Mouse (Mus musculus) layer of hippocampus, adult 8-10 months (tissue): ENCODE data around the gene Ttll11. TPM values are rescaled to one million over a fixed set of nuclear protein-coding genes. Genes with fewer than 3 reads are reported as not detected.

Experiments
- DNase-seq, 2 experiments: peaks; one replicate each; pipeline ENCODE4 v3.0.0; 2022; ENCODE audit warnings: low spot score in 2 of 2
- total RNA-seq, 4 experiments: library from RNA; stranded (reverse); gene quantifications; 2 replicates each; pipeline ENCODE4 v1.2.4; 2022

Gene Ttll11
- total RNA-seq, 4 experiments from 2014 or later: 33.4 to 40.3 (median 38.6) TPM

DNA sequence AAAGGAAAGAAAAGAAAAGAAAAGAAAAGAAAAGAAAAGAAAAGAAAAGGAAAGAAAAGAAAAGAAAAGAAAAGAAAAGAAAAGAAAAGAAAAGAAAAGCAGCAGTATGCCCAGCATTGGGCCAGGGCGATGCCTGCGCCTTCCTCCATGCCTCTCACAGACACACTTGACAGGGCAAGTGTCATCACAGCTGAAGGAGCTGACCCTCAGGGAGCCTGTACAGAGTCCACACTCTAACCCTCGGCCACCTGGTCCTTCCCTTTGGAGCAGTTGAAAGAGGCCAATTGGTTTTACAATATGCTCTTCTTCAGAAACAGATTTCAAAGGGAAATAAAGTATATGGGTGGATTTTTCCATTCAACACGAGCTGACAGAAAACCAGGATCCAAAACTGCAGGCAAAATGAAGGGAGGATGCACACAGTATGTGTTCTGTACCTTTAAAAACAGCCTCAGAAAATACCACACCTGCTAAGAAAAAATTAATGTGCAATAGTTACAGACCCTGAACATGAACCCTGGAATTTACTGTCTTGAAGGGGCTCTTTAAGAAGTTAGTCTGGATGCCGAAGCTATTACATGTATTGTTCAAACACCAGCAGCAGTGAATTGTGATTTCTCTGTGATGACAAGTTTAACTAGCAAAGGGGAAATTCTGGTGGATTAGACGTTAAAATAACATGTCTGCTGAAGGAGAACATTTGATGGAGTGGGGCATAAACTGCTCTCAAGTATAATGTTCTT lies 7.3 kb downstream of the Ttll11 start:
- no peak for DNase-seq

DNA sequence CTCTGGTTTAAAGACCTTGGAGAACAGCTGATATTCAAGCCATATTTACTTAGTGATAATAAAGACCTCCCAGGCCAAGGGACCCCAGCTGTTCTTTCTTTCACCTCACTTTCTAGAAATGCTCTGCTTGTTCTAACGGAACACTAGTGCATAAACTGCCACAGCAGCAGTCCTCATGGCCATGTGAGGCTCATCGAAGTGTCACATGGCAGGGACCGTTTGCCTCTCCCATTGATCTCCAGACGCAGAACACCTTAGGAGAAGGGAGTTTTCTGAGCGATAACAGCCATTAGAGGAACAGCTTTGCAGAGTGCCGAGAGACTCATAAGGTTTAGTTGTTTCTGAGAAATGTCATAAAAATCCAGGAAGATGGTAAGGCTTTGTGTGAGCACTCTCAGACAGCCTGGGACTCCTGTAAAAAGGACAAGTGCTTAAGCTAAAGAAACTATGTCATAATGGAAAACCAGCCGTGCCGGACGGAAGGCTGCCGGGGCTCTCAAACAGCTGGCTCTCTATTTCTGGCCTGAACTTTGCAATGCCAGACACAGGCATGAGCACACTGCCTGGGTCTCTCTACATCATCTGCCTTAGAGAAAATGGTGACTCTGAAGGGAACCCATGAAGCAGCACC lies 13.7 kb downstream of the Ttll11 start:
- no peak for DNase-seq

DNA sequence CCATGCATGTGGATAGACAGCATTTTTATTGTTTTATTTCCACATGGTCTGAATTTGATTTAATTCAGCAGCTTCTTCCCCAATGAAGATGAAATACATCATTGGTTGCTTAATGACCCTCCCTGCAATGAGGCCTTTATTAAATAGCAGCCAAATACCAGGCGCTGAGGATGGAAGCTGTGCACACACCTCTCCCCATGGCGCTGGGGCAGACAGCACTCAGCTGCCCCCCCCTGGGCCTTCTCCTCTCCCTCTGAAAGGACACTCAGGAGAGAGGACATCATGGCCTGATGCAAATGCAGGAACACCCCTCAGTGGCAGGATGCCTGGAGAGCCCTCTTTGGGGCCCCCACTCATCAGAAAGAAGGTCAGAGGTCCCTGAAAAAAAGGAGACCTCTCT lies 16.4 kb downstream of the Ttll11 start:
- no peak for DNase-seq

DNA sequence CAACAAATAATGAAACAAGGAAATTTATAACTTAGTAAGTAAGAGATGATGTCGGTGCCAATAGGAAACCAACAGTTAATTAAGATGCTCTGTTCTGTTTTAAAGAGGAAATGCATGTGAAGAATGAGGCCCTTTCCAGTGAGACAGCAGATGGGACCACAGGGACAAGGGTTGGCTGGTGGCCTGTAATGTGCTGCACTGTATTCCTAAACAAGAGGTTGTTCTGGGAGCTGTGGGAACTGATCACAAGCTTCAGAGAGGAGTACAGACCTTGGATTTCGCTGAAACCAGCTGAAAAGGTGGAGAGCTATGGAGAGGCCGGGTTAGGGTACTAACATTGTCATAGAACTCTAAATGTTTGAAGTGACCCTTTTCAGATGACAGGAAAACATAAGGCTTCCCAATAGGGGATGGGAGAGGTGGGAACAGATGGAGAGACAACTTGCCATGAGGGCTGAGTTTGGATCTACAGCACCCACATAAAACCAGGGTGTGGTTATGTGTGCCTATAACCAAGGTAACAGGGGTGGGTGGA lies 18.1 kb downstream of the Ttll11 start:
- peak in 1 of 2 experiments; percentile 35 for DNase-seq

- no peak for DNase-seq
Observed at GRCm38 (mm10) chr2:35957471-35958140, 22.1 kb downstream of the Ttll11 start.

DNA sequence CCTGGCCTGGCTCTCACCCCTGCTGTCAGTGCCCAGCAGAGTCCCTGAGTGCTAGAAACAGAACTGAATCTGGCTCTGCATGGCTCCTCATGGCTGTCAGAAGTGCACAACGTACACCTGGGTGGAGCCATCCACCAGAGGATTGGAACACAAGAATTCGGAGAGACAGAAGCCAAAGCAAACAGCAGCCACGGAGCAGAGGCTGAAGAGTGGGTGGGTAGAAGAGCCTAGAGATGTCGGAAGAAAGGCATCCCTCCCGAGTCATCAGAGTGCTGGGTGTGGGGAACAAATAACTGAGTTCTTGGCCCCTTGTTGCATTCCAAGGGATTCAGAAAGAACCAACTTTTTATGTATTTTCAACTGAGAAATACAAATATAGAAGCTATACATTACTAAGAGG lies 24.5 kb downstream of the Ttll11 start:
- no peak for DNase-seq

GRCm38 (mm10) chr2:35952187-35952958 lies 27.3 kb downstream of the Ttll11 start:
- DNase-seq: no peak

DNA sequence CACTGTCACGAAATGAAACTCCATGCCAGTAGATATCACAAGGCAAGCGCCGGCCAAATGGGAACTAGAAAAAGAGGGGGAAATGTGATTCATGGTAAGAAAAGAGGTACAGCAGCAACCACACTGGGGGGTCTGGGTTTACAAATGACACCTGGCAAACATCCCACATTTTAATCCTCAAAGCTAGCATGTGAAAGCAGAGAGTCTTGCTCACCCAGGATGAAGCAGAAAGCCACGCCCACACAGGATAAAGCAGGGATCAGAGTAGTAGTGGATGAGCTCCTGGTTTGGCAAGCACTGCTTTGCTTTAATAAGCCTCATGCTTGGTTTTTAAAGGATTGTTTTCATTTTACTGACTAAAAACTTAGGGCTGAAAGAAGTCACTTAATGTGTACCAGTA lies 34.8 kb downstream of the Ttll11 start:
- DNase-seq: no peak

GRCm38 (mm10) chr2:35942960-35943359 lies 36.8 kb downstream of the Ttll11 start:
- DNase-seq: no peak

DNA sequence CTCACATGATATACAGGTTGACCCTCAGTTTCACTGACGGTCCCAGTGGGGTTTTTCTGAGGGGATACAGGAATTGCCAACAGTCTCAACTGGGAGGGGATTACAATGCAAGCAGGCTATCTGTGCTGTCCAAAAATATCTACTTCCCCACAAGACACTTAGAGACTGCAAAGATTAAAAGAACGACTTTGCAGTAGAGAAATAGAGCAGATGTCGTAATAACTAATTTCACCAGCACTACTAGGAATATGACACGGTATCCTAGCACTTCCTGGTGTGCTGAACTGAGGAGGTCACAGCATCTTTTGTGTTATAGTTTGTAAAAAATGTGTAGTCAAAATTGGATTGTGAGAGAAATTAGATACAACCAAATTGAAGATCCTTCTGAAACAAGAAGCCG lies 44.7 kb downstream of the Ttll11 start:
- DNase-seq: no peak

DNA sequence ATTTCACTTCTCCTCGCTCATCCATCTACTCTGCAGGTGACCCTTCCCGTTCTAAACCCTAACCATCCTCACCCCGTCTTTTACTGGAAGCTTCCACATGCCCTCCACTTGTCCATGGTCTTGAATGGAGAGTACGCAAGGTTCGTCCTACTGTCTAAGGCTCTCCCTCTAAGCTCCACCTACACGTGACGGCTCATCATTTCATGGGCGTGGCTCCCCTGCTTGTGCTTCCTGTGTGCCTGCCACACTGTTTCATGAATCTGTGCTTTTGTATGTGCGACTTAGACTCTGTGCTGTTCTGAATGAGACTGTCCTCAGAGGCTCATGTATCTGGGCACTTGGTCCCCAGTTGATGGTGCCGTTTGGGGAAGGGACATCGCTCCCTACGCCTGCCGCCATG lies 46.6 kb downstream of the Ttll11 start:
- DNase-seq: no peak

DNA sequence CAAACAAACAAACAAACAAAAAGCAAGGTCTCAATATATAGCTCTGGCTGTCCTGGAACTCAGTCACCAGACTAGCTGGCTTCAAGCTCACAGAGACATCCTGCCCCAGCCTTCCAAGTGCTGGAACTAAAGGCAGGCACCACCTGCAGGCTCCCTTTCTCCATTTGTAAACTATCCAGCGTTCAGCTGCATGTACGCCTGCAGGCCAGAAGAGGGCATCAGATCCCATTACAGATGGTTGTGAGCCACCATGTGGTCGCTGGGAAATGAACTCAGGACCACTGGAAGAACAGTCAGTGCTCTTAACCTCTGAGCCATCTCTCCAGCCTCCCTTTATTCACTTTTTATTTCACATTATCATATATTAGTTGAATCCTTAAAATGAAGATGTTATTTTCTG lies 48.1 kb downstream of the Ttll11 start:
- DNase-seq: no peak

GRCm38 (mm10) chr2:35930498-35931149 lies 49.1 kb downstream of the Ttll11 start:
- peak; percentile 54 to 78 for DNase-seq

DNA sequence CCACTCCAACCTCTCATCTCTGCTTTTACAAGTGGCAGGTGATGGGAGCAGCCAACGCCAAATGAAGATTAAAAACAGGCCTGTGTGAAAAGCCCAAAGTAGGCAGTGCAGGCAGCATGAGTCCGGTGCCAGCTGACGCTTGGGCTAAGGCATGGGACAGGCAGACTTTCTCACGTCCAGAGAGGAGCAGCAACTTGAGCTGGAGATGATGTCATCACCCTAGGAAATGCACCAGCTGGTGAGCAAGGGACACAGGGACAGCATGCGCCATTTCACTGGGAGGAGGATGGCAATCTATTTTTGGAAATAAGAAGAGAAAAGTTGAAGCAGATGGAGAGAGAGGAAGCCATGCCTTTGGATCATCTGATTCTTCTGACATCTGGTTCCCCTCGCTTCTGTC lies 51.6 kb downstream of the Ttll11 start:
- DNase-seq: peak; percentile 52

GRCm38 (mm10) chr2:35924947-35925346 lies 54.8 kb downstream of the Ttll11 start:
- DNase-seq: no peak

DNA sequence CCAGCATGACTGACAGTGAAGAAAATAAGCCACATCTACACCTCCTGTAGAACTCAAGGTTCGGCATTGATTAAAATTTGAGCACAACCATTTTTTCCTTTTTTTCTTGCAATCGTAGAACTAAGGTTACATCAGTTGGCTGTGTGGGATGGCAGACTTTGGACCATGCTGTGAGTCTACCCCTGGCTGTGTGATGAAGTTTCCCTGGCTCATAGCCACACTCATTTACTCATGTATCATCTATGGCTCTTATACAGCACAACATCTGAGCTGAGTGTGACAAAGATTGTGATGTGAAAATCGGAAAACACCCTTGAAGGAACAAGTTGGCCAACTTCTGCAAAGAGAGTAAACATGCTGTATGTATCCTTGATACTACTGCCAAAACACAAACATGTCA lies 56.8 kb downstream of the Ttll11 start:
- no peak for DNase-seq

- DNase-seq: no peak
Observed at GRCm38 (mm10) chr2:35912090-35912489, 67.6 kb downstream of the Ttll11 start.

DNA sequence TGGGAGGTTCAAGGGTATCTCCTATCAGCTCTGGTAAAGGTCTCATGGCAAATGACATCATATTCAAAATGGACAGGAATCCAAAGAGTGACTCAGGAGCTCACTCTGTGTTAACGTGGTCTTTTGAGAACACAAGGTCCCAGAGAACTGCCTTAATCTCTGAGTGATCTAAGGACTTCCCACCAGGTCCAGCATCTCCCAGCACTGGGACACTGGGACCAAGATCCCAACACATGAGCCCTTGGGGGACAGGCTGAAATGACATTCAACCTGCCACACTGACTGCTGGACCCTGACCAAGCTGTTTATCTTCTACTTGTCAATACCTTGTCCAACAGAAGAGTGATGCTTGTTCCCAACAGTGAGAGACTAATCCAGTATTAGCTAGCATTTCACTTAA lies 68.0 kb downstream of the Ttll11 start:
- no peak for DNase-seq

GRCm38 (mm10) chr2:35910740-35911139 lies 69.0 kb downstream of the Ttll11 start:
- no peak for DNase-seq

- no peak for DNase-seq
Observed at GRCm38 (mm10) chr2:35909353-35909752, 70.4 kb downstream of the Ttll11 start.

- no peak for DNase-seq
Observed at GRCm38 (mm10) chr2:35907578-35907977, 72.1 kb downstream of the Ttll11 start.
